Mouse (Mus musculus) embryonic facial prominence, embryonic 12.5 days (tissue): ENCODE measurements around the gene Mios. TPM values are rescaled to one million over a fixed set of nuclear protein-coding genes. Genes with fewer than 3 reads are reported as not detected.

Experiments
- ATAC-seq: fragments of 200-750 bp; cut with Nextera tagmentation; 2 replicates; pipeline ENCODE4 v1.8.0; 2017; ENCODE audit not compliant: insufficient number of reproducible peaks, insufficient read depth, low FRiP score, low TSS enrichment
- H3K27ac ChIP-seq: fragments of 300-500 bp; sonication (generic); 2 replicates; pipeline ENCODE4 v1.5.1; 2016; ENCODE audit warnings: mild to moderate bottlenecking
- H3K27me3 ChIP-seq: fragments of 300-500 bp; sonication (generic); 2 replicates; pipeline ENCODE4 v1.6.1; 2016; ENCODE audit warnings: mild to moderate bottlenecking, moderate library complexity
- H3K36me3 ChIP-seq: fragments of 300-500 bp; sonication (generic); 2 replicates; pipeline ENCODE4 v1.6.1; 2016; ENCODE audit warnings: mild to moderate bottlenecking
- H3K4me1 ChIP-seq: fragments of 300-500 bp; sonication (generic); 2 replicates; pipeline ENCODE4 v1.6.1; 2016
- H3K4me2 ChIP-seq: fragments of 300-500 bp; sonication (generic); replicated peaks from 2 replicates; pipeline ENCODE4 v1.6.1; 2016; ENCODE audit warnings: mild to moderate bottlenecking, moderate library complexity
- H3K4me3 ChIP-seq: fragments of 300-500 bp; sonication (generic); 2 replicates; pipeline ENCODE4 v1.5.1; 2016; ENCODE audit warnings: mild to moderate bottlenecking
- H3K9ac ChIP-seq: fragments of 300-500 bp; sonication (generic); 2 replicates; pipeline ENCODE4 v1.6.1; 2016; ENCODE audit warnings: mild to moderate bottlenecking, moderate library complexity
- H3K9me3 ChIP-seq: fragments of 300-500 bp; sonication (generic); 2 replicates; pipeline ENCODE4 v1.6.1; 2016; ENCODE audit warnings: mild to moderate bottlenecking, moderate library complexity
- WGBS: fragments of 180-500 bp; shearing (Covaris S2); methylation state at CpG from one replicate; pipeline ENCODE4 v1.1.7; 2016; 5-methylcytosine and 5-hydroxymethylcytosine counted together
- polyA plus RNA-seq: library from polyadenylated mRNA; unstranded; fragments of >200 nt; fragmentation: Nextera tagmentation; extraction: Ambion mirVana; gene quantifications from 2 replicates; pipeline ENCODE4 v1.2.1, GENCODE M21; 2016

The Mios gene
- 31.0 and 34.7 TPM in 2 replicates for polyA plus RNA-seq

GRCm38 (mm10) chr6:8209047-8209865, at the start of gene Mios:
TSS of gene Mios (plus strand) at chr6:8209222.
- Histone ChIP-seq H3K36me3 (no peaks in the 10 kb centered on the region), H3K4me3 (peak within 1 kb of the TSS; percentile 83), H3K27ac (peak within 1 kb of the TSS; percentile 91), H3K4me1 (peaks cover 9% of the 10 kb centered on the region), H3K9me3 (no peaks in the 10 kb centered on the region), H3K27me3 (no peaks in the 10 kb centered on the region), H3K9ac (peak within 1 kb of the TSS; percentile 79), H3K4me2 (peak within 1 kb of the TSS; percentile 48)
- under 1% methylated on average over 89 of the region's 90 CpGs for WGBS
- peak; percentile 97 for ATAC-seq

DNA sequence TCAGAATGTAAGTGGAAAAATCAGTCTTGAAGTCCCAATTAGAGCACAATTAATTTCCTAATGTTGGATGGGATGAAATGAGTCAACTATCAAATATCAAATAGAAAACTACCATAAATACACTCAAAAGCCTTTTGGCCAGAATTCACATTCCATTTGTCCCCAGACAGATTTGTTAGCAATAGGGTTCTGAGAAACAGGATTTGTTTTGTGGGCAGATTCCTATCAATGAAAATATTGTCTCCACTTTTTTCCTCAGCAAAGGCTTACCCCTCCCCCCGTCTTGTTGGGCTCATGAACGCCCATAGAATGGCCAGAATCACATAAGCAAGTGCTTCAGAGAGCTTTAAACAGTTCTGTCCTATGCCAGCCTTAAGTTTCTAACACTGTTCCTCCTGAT, 49.0 kb upstream of the Mios start:
- Histone ChIP-seq H3K36me3 (no peaks in the 10 kb centered on the region), H3K4me1 (0 out of 2 replicates have a peak, but pooled peaks cover 4% of the 10 kb centered on the region), H3K27me3 (no peaks in the 10 kb centered on the region), H3K4me3 (no peak overlapping the region), H3K9me3 (no peaks in the 10 kb centered on the region), H3K9ac (no peak overlapping the region), H3K4me2 (no peak overlapping the region), H3K27ac (no peak overlapping the region)
- ATAC-seq, result no peak
- 47% methylated on average over 2 of the region's 2 CpGs for WGBS

DNA sequence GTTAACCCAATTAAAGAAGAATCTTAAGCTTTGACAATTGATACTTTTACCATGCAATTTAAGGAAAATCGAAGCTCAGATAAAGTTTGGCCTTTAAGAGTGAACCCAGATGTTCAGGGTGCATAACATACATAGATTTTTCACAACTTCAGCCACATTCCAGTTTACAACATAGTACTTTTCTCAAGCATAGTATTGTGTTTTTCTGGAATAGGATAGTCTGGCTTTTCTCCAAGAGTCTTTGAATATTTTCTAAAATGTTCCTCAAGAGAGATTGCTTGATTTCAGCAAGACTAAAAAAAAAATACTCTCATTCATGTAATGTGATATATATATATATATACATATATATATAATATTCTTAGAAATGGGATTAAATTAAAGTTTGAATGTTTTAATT, 44.3 kb upstream of the Mios start:
- Histone ChIP-seq H3K9ac (no peak overlapping the region), H3K4me1 (0 out of 2 replicates have a peak, but pooled peaks cover 4% of the 10 kb centered on the region), H3K9me3 (no peaks in the 10 kb centered on the region), H3K4me2 (no peak overlapping the region), H3K27ac (no peak overlapping the region), H3K27me3 (no peaks in the 10 kb centered on the region), H3K4me3 (no peak overlapping the region), H3K36me3 (no peaks in the 10 kb centered on the region)
- no peak for ATAC-seq
- 29% methylated on average over 1 of the region's 1 CpGs for WGBS

DNA sequence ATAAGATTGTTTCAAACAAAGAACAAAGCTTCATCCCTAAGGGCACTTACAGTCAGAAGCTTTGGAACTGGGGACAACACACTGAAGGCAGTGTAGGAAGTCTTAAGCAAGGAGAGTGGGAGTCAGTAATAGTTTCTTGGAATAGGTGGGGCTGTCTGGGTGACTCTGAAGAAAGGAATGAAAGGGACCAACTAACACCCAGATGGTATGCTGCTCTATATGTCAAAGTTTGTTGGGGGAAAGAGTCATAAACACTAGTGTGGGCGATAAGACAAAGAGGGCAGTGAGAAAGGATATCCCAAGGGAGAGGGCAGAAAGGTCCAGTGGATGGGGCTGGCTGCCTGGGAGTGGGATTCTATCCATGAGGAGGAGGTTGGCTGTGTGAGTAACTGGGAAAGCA, 36.9 kb upstream of the Mios start:
- Histone ChIP-seq H3K4me1 (0 out of 2 replicates have a peak, but pooled peaks cover 5% of the 10 kb centered on the region), H3K4me2 (no peak overlapping the region), H3K9me3 (no peaks in the 10 kb centered on the region), H3K27ac (no peak overlapping the region), H3K36me3 (no peaks in the 10 kb centered on the region), H3K9ac (no peak overlapping the region), H3K4me3 (no peak overlapping the region), H3K27me3 (no peaks in the 10 kb centered on the region)
- ATAC-seq, result 0 out of 2 replicates have a peak, but pooled peaks have one; percentile 41
- WGBS, result 58% methylated on average over 1 of the region's 1 CpGs

- Histone ChIP-seq H3K27me3 (no peaks in the 10 kb centered on the region), H3K4me2 (no peak overlapping the region), H3K36me3 (no peaks in the 10 kb centered on the region), H3K27ac (no peak overlapping the region), H3K9me3 (no peaks in the 10 kb centered on the region), H3K4me3 (no peak overlapping the region), H3K9ac (no peak overlapping the region), H3K4me1 (0 out of 2 replicates have a peak, but pooled peaks cover 7% of the 10 kb centered on the region)
- 33% methylated on average over 2 of the region's 2 CpGs for WGBS
- ATAC-seq, result no peak
Measured at GRCm38 (mm10) chr6:8174062-8174461, 35.0 kb upstream of the Mios start.

- no peaks in the 10 kb centered on the region for H3K27me3 ChIP-seq
- H3K9me3 ChIP-seq, result no peaks in the 10 kb centered on the region
- H3K4me1 ChIP-seq, result 0 out of 2 replicates have a peak, but pooled peaks cover 7% of the 10 kb centered on the region
- H3K27ac ChIP-seq, result no peak overlapping the region
- no peak overlapping the region for H3K4me2 ChIP-seq
- no peak overlapping the region for H3K9ac ChIP-seq
- ATAC-seq, result no peak
- WGBS, result 93% methylated on average over 7 of the region's 7 CpGs
- H3K4me3 ChIP-seq, result no peak overlapping the region
- no peaks in the 10 kb centered on the region for H3K36me3 ChIP-seq
Measured at GRCm38 (mm10) chr6:8175346-8175745, 33.7 kb upstream of the Mios start.

GRCm38 (mm10) chr6:8176116-8176515, 32.9 kb upstream of the Mios start:
- H3K36me3 ChIP-seq, result no peaks in the 10 kb centered on the region

GRCm38 (mm10) chr6:8178397-8178941, 30.6 kb upstream of the Mios start:
- no peak overlapping the region for H3K9ac ChIP-seq
- 0 out of 2 replicates have a peak, but pooled peaks cover 7% of the 10 kb centered on the region for H3K4me1 ChIP-seq
- H3K4me3 ChIP-seq, result no peak overlapping the region
- no peaks in the 10 kb centered on the region for H3K9me3 ChIP-seq
- H3K27ac ChIP-seq, result no peak overlapping the region
- no peak for ATAC-seq
- peak overlapping the region; percentile 19; the same call in 1 of the 2 replicates for H3K4me2 ChIP-seq
- no peaks in the 10 kb centered on the region for H3K27me3 ChIP-seq
- WGBS, result 24% methylated on average over 10 of the region's 10 CpGs
- H3K36me3 ChIP-seq, result no peaks in the 10 kb centered on the region

More at GRCm38 (mm10) chr6:8176116-8176515, 32.9 kb upstream of the Mios start:
- WGBS, result 83% methylated on average over 2 of the region's 2 CpGs
- Histone ChIP-seq H3K9ac (no peak overlapping the region), H3K4me3 (no peak overlapping the region), H3K9me3 (no peaks in the 10 kb centered on the region), H3K4me1 (0 out of 2 replicates have a peak, but pooled peaks cover 7% of the 10 kb centered on the region), H3K27me3 (no peaks in the 10 kb centered on the region), H3K27ac (no peak overlapping the region), H3K4me2 (no peak overlapping the region)
- ATAC-seq, result no peak

DNA sequence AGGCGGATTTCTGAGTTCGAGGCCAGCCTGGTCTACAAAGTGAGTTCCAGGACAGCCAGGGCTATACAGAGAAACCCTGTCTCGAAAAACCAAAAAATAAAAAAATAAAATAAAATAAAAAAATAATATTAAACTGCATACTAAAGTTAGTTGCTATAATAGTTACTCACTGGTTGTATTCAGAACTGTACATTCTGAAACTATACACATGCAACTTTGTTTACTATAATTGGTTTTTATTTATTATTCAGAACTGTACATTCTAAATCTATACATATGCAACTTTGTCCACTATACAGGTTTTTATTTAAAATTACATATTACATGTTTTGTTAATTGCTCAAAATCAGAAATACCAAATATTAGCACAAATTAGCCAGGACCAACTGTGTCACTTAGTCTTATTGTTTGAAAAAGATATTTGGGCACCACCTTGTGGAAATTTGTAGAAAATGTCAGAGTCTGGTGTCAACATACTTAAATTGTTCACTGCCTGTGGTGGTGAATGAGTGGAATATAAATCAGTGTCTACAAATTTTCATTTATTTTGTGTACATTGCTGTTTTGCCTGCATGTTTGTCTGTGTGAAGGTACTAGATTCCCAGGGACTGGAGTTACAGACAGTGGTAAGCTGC, 20.3 kb upstream of the Mios start:
- H3K9ac ChIP-seq, result no peak overlapping the region
- ATAC-seq, result no peak
- H3K27ac ChIP-seq, result no peak overlapping the region
- WGBS, result 92% methylated on average over 3 of the region's 3 CpGs
- no peaks in the 10 kb centered on the region for H3K27me3 ChIP-seq
- no peak overlapping the region for H3K4me3 ChIP-seq
- no peaks in the 10 kb centered on the region for H3K9me3 ChIP-seq
- no peak overlapping the region for H3K4me2 ChIP-seq
- no peaks in the 10 kb centered on the region for H3K4me1 ChIP-seq
- no peaks in the 10 kb centered on the region for H3K36me3 ChIP-seq

GRCm38 (mm10) chr6:8189917-8190316, 19.1 kb upstream of the Mios start:
- 76% methylated on average over 3 of the region's 3 CpGs for WGBS
- Histone ChIP-seq H3K27ac (no peak overlapping the region), H3K9ac (no peak overlapping the region), H3K4me2 (no peak overlapping the region), H3K9me3 (no peaks in the 10 kb centered on the region), H3K4me1 (no peaks in the 10 kb centered on the region), H3K4me3 (no peak overlapping the region), H3K27me3 (no peaks in the 10 kb centered on the region), H3K36me3 (no peaks in the 10 kb centered on the region)
- no peak for ATAC-seq

DNA sequence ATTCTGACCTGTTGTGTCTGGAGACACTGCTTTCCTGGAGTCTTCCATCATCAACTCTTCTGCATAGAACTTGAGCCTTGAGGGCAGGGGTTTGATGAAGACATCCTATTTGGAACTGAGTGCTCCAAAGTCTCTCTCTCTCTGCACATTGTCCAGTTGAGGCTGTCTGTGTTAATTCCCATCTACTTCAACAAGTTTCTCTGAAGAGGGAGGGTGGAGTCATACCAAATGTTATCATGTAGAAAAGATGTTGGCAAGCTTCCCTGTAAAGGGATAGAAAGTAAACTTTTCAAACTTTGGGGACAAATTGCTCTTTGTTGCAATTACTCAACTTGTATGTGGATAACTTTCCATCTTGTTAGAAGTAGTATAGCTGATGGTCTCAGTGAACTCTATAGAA, 16.5 kb upstream of the Mios start, which contains the start of gene Col28a1:
Col28a1 (minus strand) TSS at position 101 of the 400 bp plus-strand sequence.
- no peak within 1 kb of the TSS for H3K4me3 ChIP-seq
- no peaks in the 10 kb centered on the region for H3K4me1 ChIP-seq
- no peak within 1 kb of the TSS for H3K4me2 ChIP-seq
- no peak for ATAC-seq
- no peak within 1 kb of the TSS for H3K27ac ChIP-seq
- H3K27me3 ChIP-seq, result no peaks in the 10 kb centered on the region
- H3K9me3 ChIP-seq, result peaks cover 6% of the 10 kb centered on the region
- H3K36me3 ChIP-seq, result no peaks in the 10 kb centered on the region
- H3K9ac ChIP-seq, result no peak within 1 kb of the TSS
